Mouse (Mus musculus): ENCODE data around the gene Stip1. TPM values are rescaled to one million over a fixed set of nuclear protein-coding genes. Genes with fewer than 3 reads are reported as not detected.
"Not testable (repeated sequence)": the region's sequence is repeated elsewhere in the genome, so short reads cannot be mapped to it uniquely, and the experiment has no call there.

The Stip1 gene
- polyA plus RNA-seq, 2 experiments = 170 to 205 TPM

DNA sequence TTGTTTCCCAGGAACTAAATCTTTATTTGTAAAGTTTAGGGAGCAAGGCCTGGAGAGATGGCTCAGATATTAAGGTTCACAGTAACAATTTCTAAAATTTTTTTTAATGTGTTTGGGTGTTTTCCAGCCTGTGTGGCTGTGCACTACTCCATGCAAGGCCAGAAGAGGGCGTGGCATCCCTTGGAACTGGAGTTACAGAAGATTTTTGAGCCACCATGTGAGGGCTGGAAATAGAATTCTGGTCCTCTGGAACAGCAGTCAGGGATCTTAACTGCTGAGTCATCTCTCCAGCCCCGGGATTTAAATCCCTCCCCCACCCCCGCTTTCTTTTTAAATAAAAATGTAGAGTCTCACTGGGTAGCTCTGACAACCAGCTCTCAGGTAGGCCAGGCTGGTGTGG is 15.4 kb upstream of the Stip1 start:
- Histone ChIP-seq H3K4me2 (replicated peaks; ENCODE audit: low read depth, low read length, severe bottlenecking) (no peak overlapping the region), H3K36me3 (ENCODE audit: control insufficient read depth, insufficient read depth, low read length) (no peaks in the 10 kb centered on the region), H3K27me3 (ENCODE audit: control insufficient read depth, insufficient read depth, low read length) (peaks cover 3% of the 10 kb centered on the region; the same call in 1 of the 2 replicates), H3K27ac (replicated peaks; ENCODE audit: low read depth, low read length) (no peak overlapping the region), H3K9me3 (ENCODE audit: control insufficient read depth, low read length) (no peaks in the 10 kb centered on the region), H3K9ac (ENCODE audit: low read depth, low read length, severe bottlenecking) (no peak overlapping the region), H3K4me1 (ENCODE audit: control insufficient read depth, insufficient read depth, low read length) (peaks cover 14% of the 10 kb centered on the region), H3K4me3 (replicated peaks; ENCODE audit: low read length) (no peak overlapping the region)
- DNase-seq (ENCODE audit: low spot score) (no peak), ATAC-seq (ENCODE audit: low FRiP score, low read depth) (no peak)
- no peak for TF ChIP-seq POLR2A (IDR thresholded peaks at IDR 0.05; ENCODE audit: borderline replicate concordance, extremely low read depth, insufficient read depth, insufficient read length)
- WGBS = 41% methylated on average over 3 of the region's 3 CpGs

DNA sequence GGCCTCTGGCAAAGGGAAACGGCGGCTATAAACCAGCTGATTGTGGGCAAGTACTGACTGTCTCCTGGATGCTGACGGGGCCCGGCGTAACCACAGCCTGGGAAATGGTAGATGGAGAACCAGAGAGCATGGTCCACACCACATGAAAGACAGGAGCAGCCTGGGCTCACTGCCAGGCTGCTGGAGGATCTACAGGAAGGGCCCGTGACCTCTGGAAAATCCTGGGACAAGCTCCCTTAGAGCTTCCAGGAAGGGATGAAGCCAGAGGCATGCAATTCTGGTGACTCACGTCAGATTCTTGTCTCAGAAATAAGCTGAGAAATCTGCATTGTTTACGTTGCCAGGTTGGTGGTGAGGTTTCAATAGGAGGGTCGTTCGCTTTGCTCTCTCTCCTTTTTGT is 15.0 kb upstream of the Stip1 start:
- Histone ChIP-seq H3K9ac (ENCODE audit: low read depth, low read length, severe bottlenecking) (no peak overlapping the region), H3K27me3 (ENCODE audit: control insufficient read depth, insufficient read depth, low read length) (peaks cover 3% of the 10 kb centered on the region; the same call in 1 of the 2 replicates), H3K36me3 (ENCODE audit: control insufficient read depth, insufficient read depth, low read length) (no peaks in the 10 kb centered on the region), H3K9me3 (ENCODE audit: control insufficient read depth, low read length) (no peaks in the 10 kb centered on the region), H3K4me1 (ENCODE audit: control insufficient read depth, insufficient read depth, low read length) (peaks cover 14% of the 10 kb centered on the region), H3K4me3 (replicated peaks; ENCODE audit: low read length) (no peak overlapping the region), H3K4me2 (replicated peaks; ENCODE audit: low read depth, low read length, severe bottlenecking) (no peak overlapping the region), H3K27ac (replicated peaks; ENCODE audit: low read depth, low read length) (no peak overlapping the region)
- DNase-seq (ENCODE audit: low spot score) (peak; percentile 67), ATAC-seq (ENCODE audit: low FRiP score, low read depth) (no peak)
- no peak for TF ChIP-seq POLR2A (IDR thresholded peaks at IDR 0.05; ENCODE audit: borderline replicate concordance, extremely low read depth, insufficient read depth, insufficient read length)
- 47% methylated on average over 10 of the region's 10 CpGs for WGBS

- peaks cover 14% of the 10 kb centered on the region for H3K4me1 ChIP-seq (ENCODE audit: control insufficient read depth, insufficient read depth, low read length)
- H3K9me3 ChIP-seq (ENCODE audit: control insufficient read depth, low read length); DNase-seq (ENCODE audit: low spot score); H3K36me3 ChIP-seq (ENCODE audit: control insufficient read depth, insufficient read depth, low read length); H3K4me2 ChIP-seq (replicated peaks; ENCODE audit: low read depth, low read length, severe bottlenecking); ATAC-seq (ENCODE audit: low FRiP score, low read depth); H3K27me3 ChIP-seq (ENCODE audit: control insufficient read depth, insufficient read depth, low read length); H3K9ac ChIP-seq (ENCODE audit: low read depth, low read length, severe bottlenecking); H3K27ac ChIP-seq (replicated peaks; ENCODE audit: low read depth, low read length); H3K4me3 ChIP-seq (replicated peaks; ENCODE audit: low read length): not testable (repeated sequence)
- 94% methylated on average over 4 of the region's 4 CpGs for WGBS
Observed at GRCm38 (mm10) chr19:7053382-7053781, 13.6 kb upstream of the Stip1 start.

GRCm38 (mm10) chr19:7044706-7045105 is 4.9 kb upstream of the Stip1 start:
- Histone ChIP-seq H3K36me3 (ENCODE audit: control insufficient read depth, insufficient read depth, low read length) (no peaks in the 10 kb centered on the region), H3K4me3 (replicated peaks; ENCODE audit: low read length) (no peak overlapping the region), H3K27me3 (ENCODE audit: control insufficient read depth, insufficient read depth, low read length) (no peaks in the 10 kb centered on the region), H3K4me2 (replicated peaks; ENCODE audit: low read depth, low read length, severe bottlenecking) (no peak overlapping the region), H3K27ac (replicated peaks; ENCODE audit: low read depth, low read length) (no peak overlapping the region), H3K9me3 (ENCODE audit: control insufficient read depth, low read length) (no peaks in the 10 kb centered on the region), H3K4me1 (ENCODE audit: control insufficient read depth, insufficient read depth, low read length) (peaks cover 5% of the 10 kb centered on the region; the same call in 1 of the 2 replicates), H3K9ac (ENCODE audit: low read depth, low read length, severe bottlenecking) (no peak overlapping the region)
- DNase-seq (ENCODE audit: low spot score) (no peak), ATAC-seq (ENCODE audit: low FRiP score, low read depth) (no peak)
- no peak for TF ChIP-seq POLR2A (IDR thresholded peaks at IDR 0.05; ENCODE audit: borderline replicate concordance, extremely low read depth, insufficient read depth, insufficient read length)
- 42% methylated on average over 4 of the region's 4 CpGs for WGBS

DNA sequence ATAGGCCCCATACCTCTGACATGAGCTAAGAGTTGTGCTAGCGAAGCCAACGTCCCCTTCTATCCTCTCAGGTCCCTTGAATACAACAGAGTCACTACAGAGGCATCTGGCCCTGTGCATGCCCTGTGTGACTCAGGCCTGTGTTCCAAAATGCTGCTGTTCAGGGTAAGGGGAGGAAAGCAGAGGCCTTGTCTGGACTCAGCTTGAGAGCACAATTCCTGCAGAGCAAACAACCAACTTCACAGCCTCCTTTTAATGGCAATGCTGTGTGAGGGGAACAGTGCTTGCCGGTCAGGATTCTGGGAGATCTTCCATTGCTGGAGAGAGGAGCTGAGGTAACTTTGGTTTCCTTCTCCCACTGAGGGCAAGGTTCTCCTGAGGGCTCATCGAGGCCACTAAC is 4.5 kb upstream of the Stip1 start:
- no peak overlapping the region for H3K27ac ChIP-seq (replicated peaks; ENCODE audit: low read depth, low read length)
- H3K4me3 ChIP-seq (replicated peaks; ENCODE audit: low read length) = no peak overlapping the region
- ATAC-seq (ENCODE audit: low FRiP score, low read depth) = no peak
- H3K9me3 ChIP-seq (ENCODE audit: control insufficient read depth, low read length) = no peaks in the 10 kb centered on the region
- peaks cover 5% of the 10 kb centered on the region; the same call in 1 of the 2 replicates for H3K4me1 ChIP-seq (ENCODE audit: control insufficient read depth, insufficient read depth, low read length)
- H3K27me3 ChIP-seq (ENCODE audit: control insufficient read depth, insufficient read depth, low read length) = no peaks in the 10 kb centered on the region
- no peak overlapping the region for H3K9ac ChIP-seq (ENCODE audit: low read depth, low read length, severe bottlenecking)
- no peak for TF ChIP-seq POLR2A (IDR thresholded peaks at IDR 0.05; ENCODE audit: borderline replicate concordance, extremely low read depth, insufficient read depth, insufficient read length)
- DNase-seq (ENCODE audit: low spot score) = no peak
- WGBS = 55% methylated on average over 4 of the region's 4 CpGs
- no peaks in the 10 kb centered on the region for H3K36me3 ChIP-seq (ENCODE audit: control insufficient read depth, insufficient read depth, low read length)
- H3K4me2 ChIP-seq (replicated peaks; ENCODE audit: low read depth, low read length, severe bottlenecking) = no peak overlapping the region

GRCm38 (mm10) chr19:7041171-7041570 is 1.4 kb upstream of the Stip1 start:
- ATAC-seq (ENCODE audit: low FRiP score, low read depth) = no peak
- Histone ChIP-seq H3K9me3 (ENCODE audit: control insufficient read depth, low read length) (no peaks in the 10 kb centered on the region), H3K27me3 (ENCODE audit: control insufficient read depth, insufficient read depth, low read length) (no peaks in the 10 kb centered on the region), H3K9ac (ENCODE audit: low read depth, low read length, severe bottlenecking) (no peak overlapping the region), H3K36me3 (ENCODE audit: control insufficient read depth, insufficient read depth, low read length) (peaks cover 6% of the 10 kb centered on the region; the same call in 1 of the 2 replicates), H3K4me3 (replicated peaks; ENCODE audit: low read length) (no peak overlapping the region), H3K4me1 (ENCODE audit: control insufficient read depth, insufficient read depth, low read length) (peaks cover 11% of the 10 kb centered on the region), H3K4me2 (replicated peaks; ENCODE audit: low read depth, low read length, severe bottlenecking) (peak overlapping the region; percentile 83; the same call in 1 of the 2 replicates), H3K27ac (replicated peaks; ENCODE audit: low read depth, low read length) (0 out of 2 replicates have a peak overlapping the region, but pooled peaks have one; percentile 89)
- WGBS = 90% methylated on average over 2 of the region's 2 CpGs
- DNase-seq (ENCODE audit: low spot score) = no peak
- TF ChIP-seq POLR2A (IDR thresholded peaks at IDR 0.05; ENCODE audit: borderline replicate concordance, extremely low read depth, insufficient read depth, insufficient read length) = no peak

Data from limb, embryonic 14.5 days (tissue).